Mouse (Mus musculus) megakaryocyte, embryonic 14.5 days (primary cell): ENCODE results near the gene Prdm1.

Experiments used
- FLI1 ChIP-seq: IDR thresholded peaks from 2 replicates; pipeline ENCODE4 v1.6.1; 2012; ENCODE audit warnings: low read length, inconsistent platforms, mixed read lengths
- GATA1 ChIP-seq: IDR thresholded peaks from 3 replicates; pipeline ENCODE4 v1.6.1; 2012; ENCODE audit warnings: mixed read lengths, low read length, inconsistent platforms, borderline replicate concordance

GRCm38 (mm10) chr10:44553648-44554047 lies 25.3 kb upstream of the Prdm1 start:
- TF ChIP-seq GATA1 (no peak), FLI1 (no peak)
